Mouse (Mus musculus): ENCODE measurements around the gene Slc2a10.

Slc2a10 gene

DNA sequence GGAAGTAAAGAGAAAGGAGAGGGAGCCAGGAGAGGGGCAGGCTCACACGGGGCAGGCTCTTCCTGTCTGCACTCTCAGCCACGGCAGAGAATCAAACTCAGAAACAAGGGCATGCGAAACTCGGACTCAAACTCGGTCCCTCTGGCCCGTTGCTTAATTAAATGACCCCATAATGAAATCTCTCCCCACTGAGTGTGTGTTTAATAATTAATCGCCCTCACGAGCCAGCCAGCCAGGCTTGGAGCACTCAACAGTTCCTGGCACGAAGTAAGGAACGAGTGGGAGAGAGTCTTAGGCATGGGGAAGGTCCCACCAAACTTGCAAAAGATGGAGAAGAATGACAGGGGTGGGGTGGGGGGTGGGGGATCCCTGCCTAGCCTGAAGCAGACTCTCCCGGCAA, 55.3 kb downstream of the Slc2a10 start:
- intact Hi-C loops (cut with DNase I), result no loop called here

- intact Hi-C loops (cut with DNase I), result no loop called here
Measured at GRCm38 (mm10) chr2:165559506-165560235, 56.1 kb downstream of the Slc2a10 start.

DNA sequence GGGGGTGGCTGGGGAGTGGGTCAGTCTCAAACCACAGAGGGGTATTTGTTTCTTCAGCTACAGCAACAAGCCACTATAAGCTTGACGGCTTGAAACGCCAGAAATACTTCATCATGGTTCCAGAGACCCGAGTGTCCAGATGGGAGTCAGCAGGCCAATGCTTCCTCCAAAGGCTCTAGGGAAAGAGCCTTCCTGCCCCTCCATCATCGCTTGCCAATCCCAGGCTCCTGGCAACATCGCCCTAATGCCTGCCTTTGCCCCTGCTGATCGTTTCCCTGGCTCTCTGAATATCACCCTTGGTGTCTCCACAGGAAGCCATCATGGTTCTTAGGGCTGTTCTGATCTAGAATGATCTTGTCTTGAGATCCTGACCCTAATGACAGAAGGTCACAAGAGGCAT, 58.3 kb downstream of the Slc2a10 start:
- intact Hi-C loops (cut with DNase I), result no loop called here

GRCm38 (mm10) chr2:165563298-165564058, 59.9 kb downstream of the Slc2a10 start:
- intact Hi-C loops (cut with DNase I), result no loop called here

DNA sequence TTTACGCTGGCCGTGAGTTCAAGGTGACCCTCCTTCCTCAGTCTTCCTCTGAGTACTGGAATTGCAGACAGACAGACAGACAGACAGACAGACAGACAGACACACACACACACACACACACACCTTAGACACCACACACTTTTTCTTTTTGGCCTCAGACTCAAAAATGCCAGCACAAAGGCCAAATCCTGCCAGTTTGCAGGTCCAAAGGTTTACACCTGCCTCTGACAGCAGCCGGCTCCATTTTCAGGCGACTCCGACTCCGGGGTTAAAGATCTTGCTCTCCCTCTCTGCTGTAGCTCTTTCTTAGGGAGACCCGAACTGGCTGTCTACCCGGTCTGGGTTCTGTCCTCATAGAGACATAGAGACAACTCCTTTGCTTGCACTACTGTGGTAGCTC, 60.5 kb downstream of the Slc2a10 start:
- intact Hi-C loops (cut with DNase I), result no loop called here

GRCm38 (mm10) chr2:165564620-165565019, 61.0 kb downstream of the Slc2a10 start:
- intact Hi-C loops (cut with DNase I), result no loop called here

GRCm38 (mm10) chr2:165566898-165567297, 63.3 kb downstream of the Slc2a10 start:
- intact Hi-C loops (cut with DNase I), result no loop called here

DNA sequence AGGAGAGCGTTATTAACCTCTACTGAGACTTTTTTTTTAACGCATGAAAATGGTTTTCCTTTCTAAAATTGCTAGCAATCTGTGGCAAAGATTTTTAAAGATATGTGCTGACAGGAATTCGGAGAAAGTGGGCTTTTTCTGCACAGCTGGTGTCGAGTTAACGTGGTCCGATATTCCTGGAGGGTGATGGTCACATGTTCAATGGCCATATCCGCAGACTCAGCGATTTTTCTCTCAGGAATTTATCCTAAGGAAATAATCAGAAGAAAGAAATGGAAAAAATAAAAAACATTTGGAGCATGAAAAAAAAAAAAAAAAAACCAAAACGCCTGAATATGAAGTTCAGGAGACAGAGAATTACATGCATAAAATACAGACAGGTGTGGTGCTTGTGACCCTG, 64.2 kb downstream of the Slc2a10 start:
- intact Hi-C loops (cut with DNase I), result no loop called here

GRCm38 (mm10) chr2:165568911-165569310, 65.3 kb downstream of the Slc2a10 start:
- intact Hi-C loops (cut with DNase I), result no loop called here
